Mouse (Mus musculus) midbrain, embryonic 12.5 days (tissue): ENCODE data around the gene Vps51. TPM values are rescaled to one million over a fixed set of nuclear protein-coding genes. Genes with fewer than 3 reads are reported as not detected.

Source experiments
- ATAC-seq: fragments of 200-750 bp; cut with Nextera tagmentation; 2 replicates; pipeline ENCODE4 v1.8.0; 2017; ENCODE audit warnings: low read depth, moderate TSS enrichment, moderate library complexity; ENCODE audit not compliant: low FRiP score
- H3K27ac ChIP-seq: fragments of 300-500 bp; sonication (generic); replicated peaks from 2 replicates; pipeline ENCODE4 v1.5.1; 2016; ENCODE audit warnings: mild to moderate bottlenecking
- H3K27me3 ChIP-seq: fragments of 300-500 bp; sonication (generic); 2 replicates; pipeline ENCODE4 v1.6.1; 2016; ENCODE audit warnings: mild to moderate bottlenecking
- H3K36me3 ChIP-seq: fragments of 300-500 bp; sonication (generic); 2 replicates; pipeline ENCODE4 v1.6.1; 2016
- H3K4me1 ChIP-seq: fragments of 300-500 bp; sonication (generic); 2 replicates; pipeline ENCODE4 v1.6.1; 2016
- H3K4me2 ChIP-seq: fragments of 300-500 bp; sonication (generic); replicated peaks from 2 replicates; pipeline ENCODE4 v1.6.1; 2016; ENCODE audit warnings: mild to moderate bottlenecking, moderate library complexity
- H3K4me3 ChIP-seq: fragments of 300-500 bp; sonication (generic); 2 replicates; pipeline ENCODE4 v1.5.1; 2016; ENCODE audit warnings: mild to moderate bottlenecking
- H3K9ac ChIP-seq: fragments of 300-500 bp; sonication (generic); replicated peaks from 2 replicates; pipeline ENCODE4 v1.6.1; 2016; ENCODE audit warnings: mild to moderate bottlenecking, moderate library complexity
- H3K9me3 ChIP-seq: fragments of 300-500 bp; sonication (generic); 2 replicates; pipeline ENCODE4 v1.6.1; 2016; ENCODE audit warnings: mild to moderate bottlenecking
- WGBS: fragments of 180-500 bp; shearing (Covaris S2); methylation state at CpG from one replicate; pipeline ENCODE4 v1.1.7; 2016; 5-methylcytosine and 5-hydroxymethylcytosine counted together
- polyA plus RNA-seq: library from polyadenylated mRNA; unstranded; fragments of >200 nt; fragmentation: Nextera tagmentation; extraction: Ambion mirVana; gene quantifications from 2 replicates; pipeline ENCODE4 v1.2.1, GENCODE M21; 2016

Gene Vps51
- polyA plus RNA-seq, 1 experiment from 2014 or later: 82.2 TPM

DNA sequence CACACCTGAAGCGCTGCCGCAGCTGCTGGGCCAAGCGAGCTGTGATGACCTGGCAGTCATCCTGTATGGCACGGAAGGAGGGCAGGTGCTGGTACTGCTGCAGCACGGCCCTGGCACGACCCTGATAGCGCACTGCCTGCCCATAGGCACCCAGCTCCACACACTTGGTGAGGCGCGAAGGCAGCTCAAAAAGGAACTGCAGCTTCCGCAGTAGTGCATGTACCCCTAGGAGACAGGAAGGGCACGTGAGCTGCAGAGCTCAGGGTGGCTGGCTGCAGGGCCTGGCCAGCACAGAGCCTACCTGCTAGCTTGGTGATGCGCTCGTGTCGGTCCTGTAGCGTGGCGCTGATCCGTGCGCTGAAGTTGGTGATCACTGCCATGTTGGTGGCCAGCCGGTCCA, 5.8 kb downstream of the Vps51 start:
- no peak for ATAC-seq
- WGBS: 96% methylated on average over 19 of the region's 19 CpGs
- peaks cover 25% of the 10 kb centered on the region for H3K4me1 ChIP-seq
- H3K4me2 ChIP-seq: no peak overlapping the region
- no peaks in the 10 kb centered on the region for H3K9me3 ChIP-seq
- H3K27ac ChIP-seq: no peak overlapping the region
- H3K36me3 ChIP-seq: peaks cover 44% of the 10 kb centered on the region
- no peak overlapping the region for H3K9ac ChIP-seq
- H3K4me3 ChIP-seq: no peak overlapping the region
- no peaks in the 10 kb centered on the region for H3K27me3 ChIP-seq

DNA sequence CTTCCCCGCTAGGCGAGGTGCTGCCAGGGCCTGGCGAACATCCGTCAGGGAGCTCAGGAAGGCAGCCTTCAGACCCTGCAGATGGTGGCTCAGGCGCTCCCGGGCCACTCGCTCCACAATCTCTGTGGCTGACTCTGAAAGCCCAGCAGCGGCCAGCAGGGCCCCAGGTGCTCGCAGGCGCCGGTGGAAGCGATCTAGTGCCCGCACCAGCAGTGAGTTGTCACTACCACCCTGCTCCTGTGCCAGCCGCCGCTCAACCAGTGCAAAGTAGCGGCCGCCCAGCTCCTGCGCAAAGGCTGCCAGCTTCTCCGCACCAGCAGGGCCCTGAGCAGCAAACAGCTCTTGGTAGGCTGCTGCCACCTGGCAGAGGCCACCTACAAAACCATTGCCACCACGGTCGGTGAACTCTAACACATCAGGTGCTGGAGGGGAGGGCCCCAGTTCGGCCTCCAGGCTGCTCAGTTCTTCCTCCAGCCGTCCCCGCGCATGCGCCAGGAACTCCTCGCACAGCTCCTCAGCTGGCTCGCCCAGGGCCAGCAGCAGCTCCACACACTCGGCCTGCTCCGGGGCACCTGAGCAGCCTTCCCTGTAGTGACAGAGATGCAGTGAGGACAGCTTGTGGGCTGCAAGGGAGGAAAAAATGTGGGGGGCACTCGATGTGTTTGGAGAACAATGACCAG, 6.3 kb downstream of the Vps51 start:
- H3K4me3 ChIP-seq: no peak overlapping the region
- no peak overlapping the region for H3K27ac ChIP-seq
- WGBS: 92% methylated on average over 31 of the region's 31 CpGs
- peaks cover 23% of the 10 kb centered on the region for H3K4me1 ChIP-seq
- no peak overlapping the region for H3K4me2 ChIP-seq
- H3K9me3 ChIP-seq: no peaks in the 10 kb centered on the region
- H3K36me3 ChIP-seq: peaks cover 44% of the 10 kb centered on the region
- H3K9ac ChIP-seq: no peak overlapping the region
- H3K27me3 ChIP-seq: no peaks in the 10 kb centered on the region
- no peak for ATAC-seq

DNA sequence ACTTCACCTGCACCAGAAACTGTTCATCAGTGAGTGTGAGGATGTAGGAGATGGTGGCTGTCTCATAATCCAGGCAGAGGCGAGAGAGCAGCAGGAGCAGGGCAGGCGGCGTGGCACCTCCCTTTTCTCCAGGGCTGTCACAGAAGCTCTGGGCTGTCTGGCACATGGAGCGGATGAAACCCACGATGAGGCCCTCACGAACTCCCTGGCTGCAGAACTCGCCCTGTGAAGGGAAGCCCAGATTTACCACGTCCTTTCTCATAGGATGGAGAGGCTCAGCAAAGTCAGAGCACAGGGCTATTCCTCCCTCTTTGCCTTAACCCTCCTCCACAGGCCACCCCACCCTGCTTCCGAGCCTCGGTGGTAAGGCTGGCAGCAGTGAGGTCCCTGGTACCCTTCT, 7.2 kb downstream of the Vps51 start:
- Histone ChIP-seq H3K4me1 (peaks cover 20% of the 10 kb centered on the region), H3K9ac (no peak overlapping the region), H3K27ac (no peak overlapping the region), H3K4me3 (no peak overlapping the region), H3K4me2 (no peak overlapping the region), H3K27me3 (no peaks in the 10 kb centered on the region), H3K9me3 (no peaks in the 10 kb centered on the region), H3K36me3 (peaks cover 41% of the 10 kb centered on the region)
- no peak for ATAC-seq
- WGBS: 90% methylated on average over 10 of the region's 10 CpGs

DNA sequence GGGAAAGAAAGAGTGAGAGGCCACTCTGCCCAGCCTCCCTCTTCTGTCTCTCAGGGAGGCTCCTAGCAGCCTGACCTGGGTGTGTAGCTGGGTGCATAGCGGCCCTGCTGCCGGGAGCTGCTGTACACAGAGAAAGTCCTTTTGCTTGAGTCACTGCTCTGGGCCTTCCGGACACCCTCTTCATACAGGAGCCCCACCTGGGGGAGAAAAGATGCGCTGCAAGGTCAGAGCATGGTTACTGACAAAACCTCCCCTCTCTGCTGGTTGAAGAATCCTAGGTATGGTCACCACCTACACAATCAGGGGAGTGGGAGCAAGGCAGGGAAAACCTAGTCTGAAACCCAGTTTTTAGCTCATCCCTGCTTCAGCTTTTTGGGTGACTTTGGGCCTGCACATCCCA, 8.1 kb downstream of the Vps51 start:
- 85% methylated on average over 4 of the region's 4 CpGs for WGBS

DNA sequence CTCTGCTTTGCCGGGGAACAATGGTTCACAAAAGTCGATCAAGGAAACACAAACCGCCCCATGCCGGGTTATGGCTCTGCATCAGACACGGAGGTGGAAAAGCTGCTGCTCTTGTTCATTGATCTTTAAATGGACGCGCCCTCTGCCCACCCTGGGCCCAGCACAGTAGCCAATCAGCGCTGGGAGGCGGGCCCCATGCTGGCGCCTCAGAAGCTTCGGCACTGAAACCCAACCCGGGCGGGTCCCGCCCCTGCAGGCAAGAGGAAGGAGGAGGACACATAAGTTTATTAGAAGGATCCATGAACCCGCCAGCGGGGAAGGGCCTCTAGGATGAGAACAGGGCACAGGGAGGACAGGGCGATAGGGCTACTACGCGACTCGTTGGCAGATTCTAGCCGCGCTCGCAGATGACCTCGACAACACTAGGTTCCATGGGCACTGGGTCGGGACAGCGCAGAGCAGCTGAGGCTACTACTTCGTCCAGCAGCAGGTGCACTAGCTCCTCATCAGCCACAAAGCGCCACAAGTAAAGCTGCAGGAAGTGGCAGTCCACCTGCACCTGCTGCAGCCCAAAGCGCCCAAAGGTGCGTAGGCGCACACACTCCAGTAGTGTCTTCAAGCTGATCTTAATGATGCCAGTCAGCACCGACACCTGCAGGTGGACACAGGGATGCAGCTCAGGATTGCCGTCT, 9.2 kb downstream of the Vps51 start, which contains the start of gene Tm7sf2:
TSS of gene Tm7sf2 (minus strand) at position 650 of the 692 bp plus-strand sequence.
- 9% methylated on average over 33 of the region's 33 CpGs for WGBS
- Histone ChIP-seq H3K4me1 (peaks cover 24% of the 10 kb centered on the region), H3K4me3 (peak within 1 kb of the TSS; percentile 56), H3K27ac (peak within 1 kb of the TSS; percentile 88), H3K9me3 (no peaks in the 10 kb centered on the region), H3K9ac (peak within 1 kb of the TSS; percentile 75), H3K36me3 (peaks cover 30% of the 10 kb centered on the region), H3K4me2 (peak within 1 kb of the TSS; percentile 93), H3K27me3 (no peaks in the 10 kb centered on the region)
- peak; percentile 92 for ATAC-seq

More for the DNA sequence above, 8.1 kb downstream of the Vps51 start:
- Histone ChIP-seq H3K9ac (no peak overlapping the region), H3K27ac (no peak overlapping the region), H3K36me3 (peaks cover 33% of the 10 kb centered on the region), H3K4me1 (peaks cover 20% of the 10 kb centered on the region), H3K4me2 (no peak overlapping the region), H3K4me3 (no peak overlapping the region), H3K27me3 (no peaks in the 10 kb centered on the region), H3K9me3 (no peaks in the 10 kb centered on the region)
- ATAC-seq: no peak

DNA sequence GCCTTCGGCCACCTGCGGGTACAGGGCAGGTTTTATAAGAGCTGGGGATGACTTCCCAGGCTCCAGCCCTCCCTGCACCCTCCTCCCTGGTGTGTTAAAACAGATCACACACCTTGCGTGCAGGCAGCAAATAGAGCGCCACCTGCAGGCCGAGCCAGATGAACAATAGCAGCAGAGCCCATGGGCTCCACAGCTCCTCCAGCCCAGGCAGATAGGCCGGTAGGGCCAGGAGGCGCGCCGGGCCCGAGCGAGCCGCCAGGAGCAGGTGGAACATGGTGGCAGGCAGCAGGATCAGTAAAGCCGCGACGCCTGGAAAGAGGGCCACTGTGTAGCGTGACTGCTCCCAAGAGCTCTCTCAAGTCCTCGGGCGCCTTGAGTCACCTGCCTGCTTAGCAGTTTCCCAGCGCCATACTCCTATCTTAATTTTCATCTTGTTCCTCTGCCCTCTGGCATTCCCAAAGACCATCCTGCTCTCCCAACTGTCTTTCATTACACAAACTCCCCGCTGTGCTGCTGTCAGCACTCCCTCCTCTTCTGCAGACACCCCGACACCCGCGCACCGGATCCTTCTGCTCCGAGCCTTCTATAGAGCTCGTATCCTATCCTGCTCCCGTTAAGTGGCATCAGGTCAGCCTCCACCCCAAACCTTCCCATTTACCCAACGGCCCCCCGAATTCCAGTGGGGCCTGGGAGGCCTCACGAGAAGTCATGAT, 9.9 kb downstream of the Vps51 start:
- Histone ChIP-seq H3K4me1 (peaks cover 31% of the 10 kb centered on the region), H3K36me3 (peaks cover 30% of the 10 kb centered on the region), H3K9me3 (no peaks in the 10 kb centered on the region), H3K4me3 (peak overlapping the region; percentile 56), H3K4me2 (peak overlapping the region; percentile 93), H3K9ac (peak overlapping the region; percentile 75), H3K27me3 (no peaks in the 10 kb centered on the region), H3K27ac (peak overlapping the region; percentile 88)
- under 1% methylated on average over 30 of the region's 30 CpGs for WGBS
- peak; percentile 71 for ATAC-seq

DNA sequence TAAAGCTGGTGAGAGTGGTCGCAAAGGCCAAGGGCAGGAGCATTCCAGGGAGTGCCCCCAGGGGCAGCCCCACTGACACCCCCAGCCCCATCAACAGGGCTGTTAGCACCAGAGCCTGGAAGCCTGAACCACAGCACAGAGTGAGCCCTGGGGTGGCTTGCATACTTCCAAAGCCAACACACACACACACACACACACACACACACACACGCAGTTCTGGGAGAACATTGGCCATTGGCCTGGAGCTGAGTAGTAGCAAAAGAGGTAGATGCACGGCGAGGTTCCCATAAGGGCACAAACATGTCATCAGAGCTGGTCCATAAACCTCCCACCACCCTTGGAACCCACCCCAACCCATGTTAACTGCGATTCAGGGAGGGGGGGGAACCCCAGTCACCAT, 10.5 kb downstream of the Vps51 start:
- WGBS: 47% methylated on average over 5 of the region's 5 CpGs
- Histone ChIP-seq H3K4me1 (peaks cover 37% of the 10 kb centered on the region), H3K27ac (peak overlapping the region; percentile 88), H3K36me3 (peaks cover 29% of the 10 kb centered on the region), H3K4me2 (peak overlapping the region; percentile 93), H3K9me3 (no peaks in the 10 kb centered on the region), H3K27me3 (no peaks in the 10 kb centered on the region), H3K4me3 (peak overlapping the region; percentile 56), H3K9ac (peak overlapping the region; percentile 75)
- ATAC-seq: 0 out of 2 replicates have a peak, but pooled peaks have one; percentile 2

DNA sequence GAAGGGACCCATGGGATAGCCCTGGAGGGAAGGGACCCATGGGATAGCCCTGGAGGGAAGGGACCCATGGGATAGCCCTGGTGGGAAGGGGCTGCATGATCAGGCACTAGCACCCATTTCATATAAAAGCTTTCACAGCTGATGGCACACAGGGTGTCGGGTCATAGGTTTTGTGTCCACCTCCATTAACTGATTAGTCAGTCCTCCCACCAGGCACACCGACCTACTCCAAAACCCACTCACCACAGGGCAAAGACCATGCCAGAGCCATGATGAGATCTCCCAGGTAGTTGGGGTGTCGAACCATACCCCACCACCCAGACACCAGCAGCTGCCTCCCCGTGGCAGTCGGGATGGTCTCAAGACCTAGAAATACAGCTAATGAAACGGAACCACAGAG, 13.9 kb downstream of the Vps51 start:
- Histone ChIP-seq H3K4me3 (peak overlapping the region; percentile 69; the same call in 1 of the 2 replicates), H3K9me3 (no peaks in the 10 kb centered on the region), H3K4me2 (0 out of 2 replicates have a peak overlapping the region, but pooled peaks have one; percentile 99)

DNA sequence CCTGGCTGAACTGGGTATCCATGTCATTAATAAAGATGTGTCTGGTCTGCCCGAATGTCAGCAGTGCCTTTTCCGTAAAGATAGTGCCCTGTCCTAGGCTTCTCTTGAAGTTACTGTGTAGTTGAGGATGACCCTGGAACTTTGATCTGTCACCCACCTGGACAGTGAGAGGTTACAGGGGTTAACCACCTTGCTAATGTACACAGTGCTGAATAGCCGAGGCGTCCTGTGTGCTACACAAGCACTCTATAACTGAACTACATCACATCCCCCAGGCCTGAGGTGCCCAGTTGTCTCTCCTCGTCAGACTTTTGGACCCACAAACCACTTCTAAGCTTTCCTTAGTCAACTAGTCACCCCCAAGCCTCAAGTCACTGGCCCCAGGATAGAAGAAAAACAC, 14.6 kb downstream of the Vps51 start:
- no peaks in the 10 kb centered on the region for H3K27me3 ChIP-seq
- no peaks in the 10 kb centered on the region for H3K9me3 ChIP-seq
- H3K4me2 ChIP-seq: peak overlapping the region; percentile 99
- peaks cover 43% of the 10 kb centered on the region for H3K4me1 ChIP-seq
- H3K36me3 ChIP-seq: peaks cover 13% of the 10 kb centered on the region
- 70% methylated on average over 5 of the region's 5 CpGs for WGBS
- ATAC-seq: no peak
- H3K27ac ChIP-seq: no peak overlapping the region
- H3K9ac ChIP-seq: peak overlapping the region; percentile 86; the same call in 1 of the 2 replicates
- H3K4me3 ChIP-seq: peak overlapping the region; percentile 69

More for the DNA sequence above, 13.9 kb downstream of the Vps51 start:
- WGBS: 87% methylated on average over 6 of the region's 6 CpGs
- H3K27me3 ChIP-seq: no peaks in the 10 kb centered on the region
- peaks cover 47% of the 10 kb centered on the region for H3K4me1 ChIP-seq
- no peak overlapping the region for H3K27ac ChIP-seq
- H3K36me3 ChIP-seq: peaks cover 13% of the 10 kb centered on the region
- no peak for ATAC-seq
- no peak overlapping the region for H3K9ac ChIP-seq

DNA sequence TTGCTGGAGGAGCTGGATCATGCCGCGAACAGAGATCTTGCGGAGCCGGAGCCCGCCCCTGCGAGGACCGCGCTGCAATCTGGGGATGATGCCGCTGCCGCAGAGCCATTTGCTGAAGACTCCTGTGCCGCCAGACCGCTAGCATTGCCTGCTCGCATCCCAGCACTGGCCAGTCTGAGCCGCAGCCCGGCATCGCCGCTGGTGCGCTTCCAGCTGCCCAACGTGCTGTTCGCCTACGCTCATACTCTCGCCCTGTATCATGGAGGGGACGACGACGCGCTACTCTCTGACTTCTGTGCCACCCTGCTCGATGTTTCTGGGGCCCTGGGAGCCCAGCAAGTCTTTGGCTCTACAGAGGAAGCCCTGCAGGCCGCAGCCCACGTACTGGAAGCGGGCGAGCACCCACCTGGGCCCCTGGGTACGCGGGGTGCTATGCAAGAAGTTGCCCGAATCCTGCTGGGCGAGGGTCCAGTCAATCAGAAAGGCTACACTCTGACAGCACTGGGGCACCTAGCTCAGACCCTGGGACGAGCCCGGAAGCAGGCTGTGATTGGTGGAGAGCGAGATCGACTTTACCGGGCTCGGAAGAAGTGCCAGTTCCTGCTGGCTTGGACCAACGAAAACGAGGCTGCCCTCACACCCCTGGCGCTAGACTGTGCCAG, 15.3 kb downstream of the Vps51 start:
- Histone ChIP-seq H3K9ac (peak overlapping the region; percentile 86), H3K4me2 (peak overlapping the region; percentile 99), H3K4me1 (peaks cover 43% of the 10 kb centered on the region), H3K9me3 (no peaks in the 10 kb centered on the region), H3K36me3 (peaks cover 13% of the 10 kb centered on the region), H3K27ac (peak overlapping the region; percentile 94), H3K4me3 (peak overlapping the region; percentile 69), H3K27me3 (no peaks in the 10 kb centered on the region)
- 0 out of 2 replicates have a peak, but pooled peaks have one; percentile 0 for ATAC-seq
- 3% methylated on average over 44 of the region's 44 CpGs for WGBS

DNA sequence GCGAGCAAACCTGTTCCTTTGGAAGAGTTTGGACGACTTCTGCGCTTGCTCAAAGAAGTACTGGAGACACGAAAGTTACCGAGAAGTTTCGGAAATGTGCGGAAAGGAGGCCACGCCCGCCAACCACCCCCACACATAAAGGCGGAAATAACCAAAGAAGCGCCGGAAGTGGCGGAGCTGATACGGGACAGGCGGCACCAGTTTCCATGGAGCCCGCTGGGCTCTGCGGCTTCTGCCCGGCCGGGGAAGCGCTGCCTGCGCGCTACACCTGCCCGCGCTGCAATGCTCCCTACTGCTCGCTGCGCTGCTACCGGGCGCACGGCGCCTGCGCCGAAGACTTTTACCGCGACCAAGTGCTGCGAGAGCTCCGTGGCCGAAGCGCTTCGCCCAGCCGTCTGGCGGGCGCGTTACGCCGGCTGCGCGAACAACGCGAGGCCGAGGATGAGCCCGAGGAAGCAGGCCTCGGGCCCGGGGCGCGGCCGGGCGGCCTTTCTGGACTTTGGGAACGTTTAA, 16.0 kb downstream of the Vps51 start, which contains the start of gene Znhit2:
TSS of gene Znhit2 (plus strand) at position 172 of the 513 bp plus-strand sequence.
- Histone ChIP-seq H3K36me3 (peaks cover 13% of the 10 kb centered on the region), H3K4me2 (peak within 1 kb of the TSS; percentile 99), H3K9ac (peak within 1 kb of the TSS; percentile 86), H3K9me3 (no peaks in the 10 kb centered on the region), H3K4me3 (peak within 1 kb of the TSS; percentile 69), H3K27ac (peak within 1 kb of the TSS; percentile 94), H3K4me1 (peaks cover 43% of the 10 kb centered on the region), H3K27me3 (no peaks in the 10 kb centered on the region)
- ATAC-seq: peak; percentile 53
- under 1% methylated on average over 58 of the region's 58 CpGs for WGBS
